In genomic region chr5:150233154-150233886, GRCm38 (mm10) we compare ENCODE assay signal across 8 mouse cellular contexts.
A peak's percentile ranks its signal among the peaks of the same experiment; 100 is the strongest.
DNase-seq lines count a peak whose midpoint lies in the region; ATAC-seq and TF ChIP-seq lines count a peak whose summit lies in the region.

No protein-coding gene starts in this region.

- no peaks in the 10 kb centered on the region for H3K27me3 ChIP-seq in embryonic facial prominence, embryonic 12.5 days
- no peaks in the 10 kb centered on the region for H3K27me3 ChIP-seq in intestine, postnatal 0 days (replicated peaks; ENCODE audit: control insufficient read depth, insufficient read depth, low read length)
- no peaks in the 10 kb centered on the region for H3K27me3 ChIP-seq in midbrain, embryonic 10.5 days (ENCODE audit: low read depth, poor library complexity, severe bottlenecking)

- H3K9me3 ChIP-seq in embryonic facial prominence, embryonic 12.5 days = no peaks in the 10 kb centered on the region
- no peaks in the 10 kb centered on the region for H3K9me3 ChIP-seq in intestine, postnatal 0 days (ENCODE audit: control insufficient read depth)
- peaks cover 7% of the 10 kb centered on the region for H3K9me3 ChIP-seq in midbrain, embryonic 10.5 days (replicated peaks)

- peak; percentile 52 for DNase-seq in 3T3-L1 (ENCODE audit: low read depth, low spot score)
- peak; percentile 76 for DNase-seq in adrenal gland, postnatal 14 days
- DNase-seq in heart, adult 18-20 months = peak; percentile 82 to 86
- peak; percentile 83 to 85 for DNase-seq in left cerebral cortex, postnatal 14 days (ENCODE audit: low spot score in 2 of 2)
- DNase-seq in midbrain, embryonic 10.5 days (ENCODE audit: low spot score) = peak; percentile 39
- peak; percentile 61 to 63 for DNase-seq in right cerebral cortex, postnatal 36 days (ENCODE audit: low spot score in 2 of 2)

- no peak overlapping the region for H3K4me3 ChIP-seq in embryonic facial prominence, embryonic 12.5 days
- no peak overlapping the region for H3K4me3 ChIP-seq in intestine, postnatal 0 days (ENCODE audit: low read depth, low read length)
- H3K4me3 ChIP-seq in midbrain, embryonic 10.5 days = no peak overlapping the region

- 59% methylated on average over 17 of the region's 17 CpGs for WGBS in embryonic facial prominence, embryonic 12.5 days
- 50% methylated on average over 17 of the region's 17 CpGs for WGBS in intestine, postnatal 0 days
- WGBS in midbrain, embryonic 10.5 days = 61% methylated on average over 17 of the region's 17 CpGs

- H3K27ac ChIP-seq in embryonic facial prominence, embryonic 12.5 days = no peak overlapping the region
- no peak overlapping the region for H3K27ac ChIP-seq in intestine, postnatal 0 days (ENCODE audit: low read depth, low read length)
- H3K27ac ChIP-seq in midbrain, embryonic 10.5 days (replicated peaks) = no peak overlapping the region

- intact Hi-C loops in left cerebral cortex, postnatal 14 days (cut with DNase I) = no loop called here

- peak overlapping the region; percentile 36; the same call in 1 of the 2 replicates for H3K4me2 ChIP-seq in embryonic facial prominence, embryonic 12.5 days (replicated peaks)
- H3K4me2 ChIP-seq in intestine, postnatal 0 days (replicated peaks; ENCODE audit: low read depth) = no peak overlapping the region

- TF ChIP-seq CTCF in intestine, postnatal 0 days (IDR thresholded peaks at IDR 0.05; ENCODE audit: low read depth) = peak; percentile 88

- H3K4me1 ChIP-seq in embryonic facial prominence, embryonic 12.5 days = peaks cover 3% of the 10 kb centered on the region; the same call in 1 of the 2 replicates
- no peaks in the 10 kb centered on the region for H3K4me1 ChIP-seq in intestine, postnatal 0 days (replicated peaks; ENCODE audit: control insufficient read depth, insufficient read depth, low read length)
- H3K4me1 ChIP-seq in midbrain, embryonic 10.5 days = peaks cover 6% of the 10 kb centered on the region

- 0 out of 2 replicates have a peak, but pooled peaks have one; percentile 50 for ATAC-seq in embryonic facial prominence, embryonic 12.5 days (ENCODE audit: insufficient number of reproducible peaks, insufficient read depth, low FRiP score, low TSS enrichment)
- ATAC-seq in intestine, postnatal 0 days = no peak; the same call in 1 of the 2 replicates

- H3K9ac ChIP-seq in embryonic facial prominence, embryonic 12.5 days = no peak overlapping the region
- H3K9ac ChIP-seq in intestine, postnatal 0 days (ENCODE audit: low read depth, low read length) = no peak overlapping the region

- H3K36me3 ChIP-seq in embryonic facial prominence, embryonic 12.5 days = no peaks in the 10 kb centered on the region
- H3K36me3 ChIP-seq in intestine, postnatal 0 days (ENCODE audit: control insufficient read depth, insufficient read depth) = no peaks in the 10 kb centered on the region
- H3K36me3 ChIP-seq in midbrain, embryonic 10.5 days = no peaks in the 10 kb centered on the region
